Mouse (Mus musculus) naive thymus-derived CD4-positive, alpha-beta T cell, adult 5 months (primary cell): ENCODE measurements around the gene Tesc. TPM values are rescaled to one million over a fixed set of nuclear protein-coding genes. Genes with fewer than 3 reads are reported as not detected.

ENCODE experiments used
- polyA plus RNA-seq: library from polyadenylated mRNA; unstranded; fragments of 100-300 nt; shearing (Covaris generic); gene quantifications from one replicate; pipeline ENCODE4 v1.2.1, GENCODE M21; 2017

The Tesc gene
- polyA plus RNA-seq, result 116 TPM

GRCm38 (mm10) chr5:118027698-118028190 is at the start of gene Tesc:
Gene Tesc (plus strand): TSS chr5:118027743.

Other genes with a start within 250 kb of the Tesc start
- not detected for gene Nos1, start 246.7 kb upstream of the Tesc start, polyA plus RNA-seq
- gene Fbxo21, start 51.0 kb upstream of the Tesc start, polyA plus RNA-seq, result 41.2 TPM
- 6.6 TPM for gene Fbxw8, start 127.7 kb downstream of the Tesc start, polyA plus RNA-seq
- gene Hrk, start 136.9 kb downstream of the Tesc start, polyA plus RNA-seq, result not detected
- not detected for gene Rnft2, start 217.4 kb downstream of the Tesc start, polyA plus RNA-seq
- gene 2410131K14Rik, start 217.5 kb downstream of the Tesc start, polyA plus RNA-seq, result 7.2 TPM